Mouse (Mus musculus) layer of hippocampus, adult 2 months (tissue): ENCODE data around the gene Smad6. TPM values are rescaled to one million over a fixed set of nuclear protein-coding genes. Genes with fewer than 3 reads are reported as not detected.

Source experiments
- DNase-seq, 2 experiments: peaks; one replicate each; pipeline ENCODE4 v3.0.0; 2022; ENCODE audit warnings: low spot score in 2 of 2
- H3K27ac ChIP-seq: fragments of 200-600 bp; 2 replicates; pipeline ENCODE4 v1.8.1; 2022
- H3K4me3 ChIP-seq: fragments of 200-600 bp; 2 replicates; pipeline ENCODE4 v1.8.1; 2022; ENCODE audit warnings: mild to moderate bottlenecking
- CTCF ChIP-seq: fragments of 200-600 bp; conservative IDR thresholded peaks from 2 replicates; pipeline ENCODE4 v1.8.1; 2022; ENCODE audit warnings: antibody characterized with exemption, mild to moderate bottlenecking, moderate library complexity
- long read RNA-seq, 2 experiments: library from polyadenylated mRNA; stranded (forward); transcript quantifications; one replicate each; pipeline ENCODE4 v2.0.0; 2021; ENCODE audit warnings: borderline mapping rate in 2 of 2
- total RNA-seq, 2 experiments: library from RNA; stranded (reverse); gene quantifications; 2 replicates each; pipeline ENCODE4 v1.2.3; 2021

Smad6 gene
- 1 to 10 TPM; 2.1 to 2.3 TPM for total RNA-seq
- long read RNA-seq, experiment 1: 0 reads
- long read RNA-seq, experiment 2, partial matches to known transcripts: 0 of 3 reads
- long read RNA-seq, experiment 2, other reads (novel, unspliced or antisense): 0 of 3 reads

DNA sequence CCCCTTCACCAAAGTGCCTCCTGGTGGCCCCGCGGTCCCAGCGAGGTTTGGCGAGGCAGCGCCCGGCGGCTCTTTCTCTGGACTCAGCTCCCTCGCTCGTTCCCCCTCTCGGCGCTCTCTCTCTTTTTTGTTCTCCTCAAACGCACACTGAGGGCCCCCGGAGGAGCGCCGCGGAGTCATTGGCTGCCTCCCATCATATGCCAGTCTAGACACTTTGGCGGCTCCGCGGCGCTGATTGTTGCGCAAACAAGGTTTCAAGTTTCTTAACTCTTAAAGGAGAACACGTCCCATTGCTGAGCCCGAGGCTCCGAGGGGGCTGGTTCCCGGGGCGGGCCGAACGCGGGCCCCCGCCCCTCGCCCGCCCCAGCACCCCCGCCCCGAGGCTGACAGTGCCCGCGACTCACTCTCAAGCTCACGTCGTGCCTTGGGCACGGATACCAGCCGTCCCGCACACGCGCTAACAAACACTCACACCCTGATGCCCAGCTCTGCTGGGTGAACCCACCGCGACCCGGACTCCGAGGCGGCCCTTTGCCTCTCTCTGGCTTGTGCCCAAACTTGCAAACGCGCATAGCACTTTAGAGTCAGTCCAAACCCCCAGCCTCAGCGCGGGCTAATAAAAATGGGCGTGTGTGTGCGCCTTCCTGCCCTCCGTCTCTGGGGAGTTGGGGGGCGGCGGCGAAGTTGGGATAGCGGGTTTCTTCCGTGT, at the start of gene Smad6:
Gene Smad6 (minus strand): TSS at position 207 of the 709 bp plus-strand sequence.
- Histone ChIP-seq H3K27ac (peak within 1 kb of the TSS; percentile 73), H3K4me3 (peak within 1 kb of the TSS; percentile 54)
- DNase-seq: peak; percentile 47 to 61
- TF ChIP-seq CTCF: peak; percentile 30; the same call in 1 of the 2 replicates

DNA sequence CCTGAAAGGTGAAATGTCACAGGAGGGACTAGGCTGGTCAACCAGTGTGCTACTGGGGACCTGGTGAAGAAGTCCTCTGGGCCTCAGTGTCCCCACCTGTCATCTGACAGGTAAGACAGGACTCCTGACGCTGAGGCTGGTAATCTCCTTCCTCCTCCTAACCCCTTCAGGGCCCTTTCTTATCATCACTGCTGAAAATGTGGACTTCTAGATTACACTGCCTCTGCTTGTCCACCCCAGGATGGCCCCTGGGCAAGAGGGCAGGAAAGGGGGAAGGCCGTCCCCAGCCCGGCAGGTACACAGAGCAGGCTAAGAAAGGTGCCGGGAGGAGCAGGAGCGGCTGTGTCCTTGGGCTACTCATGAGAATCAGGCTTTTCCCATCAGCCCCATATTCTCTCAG, 48.8 kb upstream of the Smad6 start:
- DNase-seq: no peak
- no peak overlapping the region for H3K4me3 ChIP-seq
- no peak for TF ChIP-seq CTCF
- no peak overlapping the region for H3K27ac ChIP-seq

DNA sequence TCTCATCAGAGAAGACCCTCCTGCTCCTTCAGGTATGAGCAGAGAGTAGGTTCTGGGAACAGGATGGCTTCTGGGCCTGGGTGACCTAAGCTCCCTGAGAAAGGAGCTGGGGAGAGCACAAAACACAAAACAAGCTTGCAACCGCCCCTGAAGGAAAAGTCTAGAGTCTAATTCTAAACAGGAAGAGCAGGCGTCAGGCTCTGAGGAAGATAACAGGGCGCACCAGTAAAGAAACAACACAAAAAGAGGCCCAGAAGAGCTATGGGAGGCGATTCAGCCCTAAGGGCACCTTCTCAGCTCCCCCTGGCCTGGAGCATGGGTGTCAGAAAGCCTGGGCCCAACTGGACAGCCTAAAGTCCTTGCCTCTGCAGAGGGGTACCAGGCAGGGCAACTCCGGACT, 47.3 kb upstream of the Smad6 start:
- no peak for TF ChIP-seq CTCF
- Histone ChIP-seq H3K27ac (no peak overlapping the region), H3K4me3 (no peak overlapping the region)
- no peak for DNase-seq

DNA sequence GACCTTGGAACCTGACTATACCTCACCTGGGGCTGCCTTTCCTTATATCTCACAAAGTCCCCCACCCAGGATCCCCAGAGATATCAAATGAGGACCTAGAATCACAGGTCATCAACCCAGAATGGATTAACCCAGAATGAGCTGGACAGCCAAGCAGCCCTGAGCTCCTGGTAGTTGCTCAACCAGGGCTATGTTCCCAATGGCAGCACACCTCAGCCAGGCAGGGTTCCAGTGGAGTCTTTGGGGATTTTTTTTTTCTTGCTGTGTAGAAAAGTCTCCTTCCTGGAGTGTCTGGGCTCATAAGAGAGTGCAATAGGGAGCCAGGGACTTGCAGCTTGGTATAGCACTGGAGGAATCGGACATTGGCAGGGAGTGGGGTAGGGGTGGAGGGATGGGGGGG, 46.7 kb upstream of the Smad6 start:
- Histone ChIP-seq H3K27ac (no peak overlapping the region), H3K4me3 (no peak overlapping the region)
- no peak for TF ChIP-seq CTCF
- no peak for DNase-seq

DNA sequence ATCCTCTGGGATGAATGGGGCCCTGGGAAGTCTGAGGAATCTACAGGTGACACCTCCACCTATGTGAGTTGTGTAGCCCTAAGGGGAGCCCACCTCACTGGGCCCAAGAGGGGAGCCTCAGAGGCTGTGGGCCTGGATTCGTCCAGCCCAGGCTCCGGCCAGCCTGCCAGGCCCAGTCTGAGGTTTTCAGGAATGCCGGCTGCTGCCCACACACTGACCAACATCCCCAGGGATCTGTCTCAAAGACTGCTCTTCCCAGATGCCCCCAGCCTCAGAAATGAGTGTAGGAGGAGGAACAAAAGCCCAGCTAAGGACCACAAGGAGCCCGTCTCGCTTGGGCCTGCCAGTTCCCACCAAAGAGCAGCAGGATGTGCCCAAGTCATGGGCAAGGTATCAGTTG, 45.9 kb upstream of the Smad6 start:
- DNase-seq: no peak
- Histone ChIP-seq H3K4me3 (no peak overlapping the region), H3K27ac (no peak overlapping the region)
- TF ChIP-seq CTCF: no peak

DNA sequence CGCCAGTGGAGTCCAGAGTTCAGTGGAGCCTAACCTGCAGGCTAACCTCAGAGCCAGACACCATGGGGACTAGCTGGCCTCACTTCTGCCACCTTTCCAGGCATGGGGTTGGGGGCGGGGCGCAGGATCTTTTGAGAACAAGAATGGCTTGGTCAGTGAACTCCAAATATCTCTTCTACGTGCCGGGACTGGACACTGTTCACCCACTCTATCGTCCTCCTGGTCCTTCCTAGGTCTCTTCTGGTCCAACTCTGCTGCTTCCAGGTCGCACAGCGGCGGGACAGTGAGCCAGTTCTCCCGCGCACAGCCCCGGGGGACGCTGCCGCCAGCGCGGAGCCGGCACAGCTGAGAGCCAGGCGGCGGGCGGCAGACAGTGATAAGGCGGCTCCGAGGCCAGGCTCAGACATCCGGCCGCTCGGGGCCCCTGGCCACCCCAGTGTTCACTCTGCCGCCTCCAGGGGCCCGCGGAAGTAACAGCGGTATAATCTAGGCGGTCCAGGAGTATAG, 38.2 kb upstream of the Smad6 start:
- Histone ChIP-seq H3K27ac (no peak overlapping the region), H3K4me3 (no peak overlapping the region)
- no peak for DNase-seq
- no peak; the same call in 1 of the 2 replicates for TF ChIP-seq CTCF

DNA sequence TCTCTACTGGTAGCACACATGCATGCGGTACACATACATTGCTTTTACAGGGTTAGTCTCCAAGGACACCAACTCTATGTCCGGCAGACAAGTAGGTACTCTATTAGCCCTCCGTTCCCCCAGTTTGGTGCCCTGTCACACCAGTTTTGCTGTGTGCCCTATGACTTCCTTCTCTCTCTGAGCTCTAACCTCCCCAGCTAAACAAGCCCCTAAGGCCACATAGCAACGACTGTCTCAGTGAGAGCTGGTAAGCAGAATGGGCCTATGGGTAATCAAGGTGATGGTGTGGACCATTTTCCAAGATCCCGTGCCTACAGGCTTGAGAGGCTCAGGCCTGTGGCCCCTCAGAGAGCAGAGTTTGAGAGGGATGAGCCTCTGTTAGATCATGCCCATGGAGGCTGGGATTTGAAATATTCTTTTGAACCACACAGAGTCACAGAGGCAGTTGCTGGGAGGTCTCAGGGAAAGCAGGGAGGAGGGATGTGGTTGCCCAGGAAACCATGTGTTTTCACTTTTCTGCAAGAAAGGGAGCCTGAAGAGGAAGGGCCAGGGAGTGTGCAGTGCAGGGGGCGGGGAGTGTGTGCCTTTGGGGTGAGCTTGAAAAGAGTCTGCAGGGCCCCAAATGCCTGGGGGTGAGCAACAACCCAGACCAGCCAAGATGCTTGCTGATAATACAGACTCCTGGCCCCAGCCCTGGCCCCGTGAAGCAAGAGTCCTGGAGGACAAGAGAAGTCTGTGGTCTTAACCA, 36.2 kb upstream of the Smad6 start:
- no peak for TF ChIP-seq CTCF
- Histone ChIP-seq H3K27ac (no peak overlapping the region), H3K4me3 (no peak overlapping the region)
- peak in 1 of 2 experiments; percentile 8 for DNase-seq

DNA sequence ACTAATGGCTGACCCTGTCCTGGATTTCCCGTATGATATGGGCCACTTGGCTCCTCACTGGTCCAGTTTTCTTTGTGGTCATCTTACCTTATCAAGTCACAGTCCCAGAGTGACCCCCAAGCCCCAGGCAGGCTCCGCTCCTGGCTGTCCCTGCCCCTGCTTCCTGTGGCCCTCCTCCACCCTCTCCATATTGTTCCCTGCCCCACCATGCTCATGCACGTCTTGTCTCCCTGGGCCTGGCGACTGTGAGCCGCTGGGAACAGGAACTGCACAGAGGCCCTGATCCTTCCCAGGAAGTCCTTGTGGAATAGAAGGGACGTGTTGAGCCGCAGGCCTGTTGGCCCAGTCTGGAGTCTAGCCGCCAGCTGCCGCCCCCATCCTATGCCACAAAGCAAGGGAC, 33.3 kb upstream of the Smad6 start:
- DNase-seq: no peak

DNA sequence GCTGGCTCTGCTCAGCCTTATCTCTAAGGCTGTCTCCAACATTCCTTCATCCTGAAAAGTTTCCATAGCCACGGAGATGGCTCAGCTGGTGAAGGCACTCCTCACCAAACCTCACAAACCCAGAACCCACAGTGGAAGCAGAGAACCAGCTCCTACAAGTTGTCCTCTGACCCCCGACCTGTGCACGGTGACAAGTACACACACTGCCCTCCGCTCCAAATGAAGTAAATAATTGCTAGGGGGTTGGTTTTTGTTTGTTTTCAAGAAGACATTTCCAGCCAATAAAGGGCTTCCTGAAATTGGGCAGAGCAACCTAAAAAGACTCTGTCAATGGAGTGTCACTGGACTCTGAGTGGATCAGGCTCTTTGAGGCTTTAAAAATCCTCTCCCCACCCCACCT, 31.9 kb upstream of the Smad6 start:
- Histone ChIP-seq H3K4me3 (no peak overlapping the region), H3K27ac (no peak overlapping the region)
- no peak for TF ChIP-seq CTCF
- DNase-seq: no peak

More for the DNA sequence above, 33.3 kb upstream of the Smad6 start:
- H3K27ac ChIP-seq: no peak overlapping the region
- H3K4me3 ChIP-seq: no peak overlapping the region
- no peak for TF ChIP-seq CTCF

DNA sequence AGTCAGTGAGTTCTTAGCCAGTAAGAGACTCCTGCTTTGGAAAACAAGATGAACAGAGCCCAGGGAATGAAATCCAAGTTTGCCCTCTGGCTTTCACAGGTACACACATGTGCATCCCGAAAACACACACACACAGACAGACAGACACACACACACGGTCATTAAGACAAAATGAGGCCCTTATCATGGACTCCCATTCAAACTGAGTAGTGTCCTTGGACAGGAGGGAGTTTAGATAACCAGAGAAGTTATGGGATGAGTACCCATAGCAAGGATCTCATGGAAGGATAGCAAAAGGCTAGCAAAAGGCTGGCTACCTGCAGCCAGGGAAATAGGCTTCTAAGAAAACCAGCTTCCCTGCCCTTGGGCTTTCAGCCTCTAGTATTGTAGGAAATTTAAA, 29.4 kb upstream of the Smad6 start:
- no peak for TF ChIP-seq CTCF
- no peak for DNase-seq
- Histone ChIP-seq H3K27ac (no peak overlapping the region), H3K4me3 (no peak overlapping the region)

DNA sequence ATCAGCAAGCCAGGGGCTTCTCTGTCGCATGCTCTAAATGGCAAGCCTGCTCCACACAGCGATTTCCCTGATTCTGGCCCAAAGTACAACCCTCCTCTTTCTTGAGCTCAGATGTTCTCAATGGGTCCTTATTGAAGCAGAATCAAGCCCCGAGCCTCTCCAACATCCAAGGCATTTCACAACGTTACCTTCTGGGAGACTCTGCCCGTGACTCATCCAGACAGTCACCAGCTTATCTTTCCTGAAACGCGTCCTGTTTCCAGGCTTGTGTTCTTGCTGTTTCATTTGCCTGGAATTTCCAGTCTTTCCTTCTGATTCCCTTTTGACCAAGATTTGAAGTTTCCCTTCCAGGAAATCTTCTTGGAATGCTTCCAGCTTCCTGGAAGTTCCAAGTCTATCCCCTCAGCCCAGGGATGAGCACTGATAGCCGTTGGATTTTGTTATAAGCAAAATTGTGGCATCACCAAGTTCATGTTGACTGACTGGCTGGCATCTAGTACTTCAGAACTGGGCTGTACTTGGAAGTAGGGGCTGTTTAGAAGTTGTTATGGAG, 28.7 kb upstream of the Smad6 start:
- Histone ChIP-seq H3K27ac (peak overlapping the region; percentile 18; the same call in 1 of the 2 replicates), H3K4me3 (peak overlapping the region; percentile 55)
- no peak for TF ChIP-seq CTCF
- DNase-seq: peak; percentile 3 to 11

DNA sequence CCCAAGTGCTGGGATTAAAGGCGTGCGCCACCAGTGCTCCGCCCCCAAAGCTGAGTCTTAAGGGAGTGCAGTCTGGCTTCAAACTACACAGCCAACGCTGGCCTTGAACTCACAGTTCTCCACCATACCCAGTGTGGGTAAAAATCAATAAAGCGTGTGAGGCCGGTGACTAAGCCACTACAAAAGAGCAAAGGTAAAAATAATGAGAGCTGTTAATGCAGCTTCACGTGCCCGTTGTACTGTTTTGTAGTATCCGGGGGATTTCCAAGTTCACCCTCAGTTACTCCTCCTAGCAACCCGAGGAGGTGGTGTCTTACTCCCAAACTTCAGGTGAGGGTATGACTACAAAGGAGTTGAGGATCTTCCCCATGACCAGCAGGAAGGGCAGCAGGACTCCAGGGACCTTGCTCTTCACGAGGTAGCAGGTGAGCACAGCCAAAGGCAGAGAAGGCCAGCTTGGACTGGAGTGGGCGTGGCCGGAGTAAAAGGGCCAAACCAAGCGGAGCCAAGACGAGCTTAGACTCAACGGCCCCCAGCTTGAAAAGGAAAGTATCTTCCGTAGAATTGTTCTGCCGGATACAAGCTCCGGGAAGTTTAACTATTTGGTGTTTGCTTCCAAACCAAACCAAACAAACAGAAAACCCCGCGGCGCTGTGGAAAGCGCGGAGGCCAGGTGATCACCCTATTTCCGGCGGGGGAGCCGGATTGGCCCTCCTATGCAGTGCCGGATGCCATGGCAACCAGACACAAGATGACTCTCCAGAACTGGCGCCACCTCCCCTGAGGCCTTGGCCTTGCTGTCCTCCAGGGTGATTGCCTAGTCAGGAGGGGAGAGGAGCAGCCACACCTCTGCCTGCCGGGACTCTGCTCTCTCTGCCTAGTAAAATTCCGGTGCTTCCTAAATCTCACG, 27.9 kb upstream of the Smad6 start:
- no peak; the same call in 1 of the 2 replicates for TF ChIP-seq CTCF
- Histone ChIP-seq H3K27ac (peak overlapping the region; percentile 5; the same call in 1 of the 2 replicates), H3K4me3 (peak overlapping the region; percentile 55)
- DNase-seq: peak; percentile 17 to 26
